Mouse (Mus musculus) bone marrow, adult 2 months (tissue): Measurements from ENCODE around the gene Kalrn.

Experiments
- CTCF ChIP-seq: fragments of 200-500 bp; IDR thresholded peaks from 2 replicates; pipeline ENCODE4 v1.5.1; 2011; ENCODE audit warnings: low read length, control low read depth; ENCODE audit not compliant: control insufficient read depth, insufficient read depth
- POLR2A ChIP-seq: fragments of 200-500 bp; IDR thresholded peaks from 2 replicates; pipeline ENCODE4 v1.6.1; 2011; ENCODE audit warnings: low read depth, mild to moderate bottlenecking, control low read depth, low read length, borderline replicate concordance; ENCODE audit not compliant: control insufficient read depth

DNA sequence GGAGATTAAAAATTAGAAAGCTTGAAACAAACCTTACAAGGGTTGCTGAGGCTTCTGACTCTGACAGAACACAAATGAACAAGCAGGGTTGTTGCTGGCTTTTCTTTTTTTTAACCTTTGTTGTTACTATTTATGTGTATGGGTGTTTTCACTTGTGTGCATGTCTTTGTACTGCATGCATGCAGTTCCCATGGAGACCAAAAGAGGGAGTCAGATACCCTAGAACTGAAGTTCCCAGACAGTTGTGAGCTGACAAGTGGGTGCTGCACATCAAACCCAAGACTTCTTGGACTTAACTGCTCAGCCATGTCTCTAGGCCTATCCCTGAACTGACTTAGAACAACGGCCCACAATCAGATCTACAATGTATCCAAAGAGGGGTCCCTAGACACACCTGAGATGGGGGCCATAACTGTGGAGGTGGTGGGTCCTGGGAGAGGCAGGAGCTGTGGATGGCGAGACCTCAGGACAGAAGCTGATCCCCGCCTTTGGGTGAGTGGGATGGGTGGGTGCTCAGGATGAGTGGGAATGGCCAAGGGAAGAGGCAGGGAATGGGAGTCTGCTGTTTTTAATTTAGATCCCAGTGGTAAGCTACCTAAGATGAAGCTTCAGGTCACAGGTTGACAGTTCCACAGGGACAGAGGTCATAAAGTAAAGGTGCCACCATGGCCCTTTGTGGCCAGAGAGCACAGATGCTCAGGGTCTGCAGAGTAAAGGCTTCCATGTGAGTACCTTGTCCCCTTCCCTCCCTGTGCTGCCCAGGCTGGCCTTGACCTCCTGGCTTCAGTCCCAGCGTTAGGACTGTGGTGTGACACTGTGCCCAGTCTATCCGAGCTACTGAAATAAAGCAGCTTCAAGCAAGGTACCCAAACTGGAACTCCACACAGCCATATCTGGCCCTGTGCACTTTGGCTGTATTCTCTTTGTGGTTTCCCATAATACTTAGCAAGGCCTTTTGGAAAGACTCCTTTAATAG is 490.6 kb downstream of the Kalrn start:
- TF ChIP-seq POLR2A = no peak
- no peak for TF ChIP-seq CTCF
